Mouse (Mus musculus): ENCODE results near the gene Il10.

GRCm38 (mm10) chr1:131058431-131058830 lies 38.8 kb downstream of the Il10 start:
- TF ChIP-seq CTCF (IDR thresholded peaks at IDR 0.05; ENCODE audit: extremely low read depth, insufficient read length, insufficient replicate concordance, low read depth, low read length) (no peak), POLR2A (IDR thresholded peaks at IDR 0.05; ENCODE audit: low read depth, low read length) (no peak)

Measured in small intestine, adult 2 months (tissue).